Comparison of ENCODE assay signal across 8 mouse cellular contexts in the genomic region with DNA sequence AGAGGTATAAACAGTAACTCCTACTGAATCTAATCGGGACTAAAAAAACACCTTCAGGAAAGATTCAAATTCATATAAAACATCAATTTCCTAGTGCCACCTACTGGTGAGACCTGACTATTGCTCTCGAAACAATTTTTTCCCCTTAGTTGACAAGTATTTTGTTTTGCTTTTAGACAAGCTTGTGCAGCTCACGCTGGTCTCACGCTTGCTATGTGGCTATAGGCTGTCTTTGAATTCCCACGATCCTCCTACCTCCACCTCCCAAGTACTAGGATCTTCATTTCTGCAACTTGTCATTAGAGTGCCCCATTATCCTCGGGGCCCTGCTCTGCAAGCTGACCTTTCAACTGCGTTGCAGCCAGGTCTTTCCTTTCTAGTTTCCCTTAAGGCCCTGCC. TPM values are rescaled to one million over a fixed set of nuclear protein-coding genes. Genes with fewer than 3 reads are reported as not detected.
DNase-seq lines count a peak whose midpoint lies in the region; ATAC-seq and TF ChIP-seq lines count a peak whose summit lies in the region.

No protein-coding gene starts in this region.

- no peaks in the 10 kb centered on the region for H3K9me3 ChIP-seq in heart, embryonic 14.5 days (ENCODE audit: control insufficient read depth, low read length)
- H3K9me3 ChIP-seq in megakaryocyte, embryonic 14.5 days = no peaks in the 10 kb centered on the region
- H3K9me3 ChIP-seq in stomach, postnatal 0 days (ENCODE audit: control insufficient read depth, low read length) = no peaks in the 10 kb centered on the region

- peak overlapping the region; percentile 82 for H3K4me2 ChIP-seq in heart, embryonic 14.5 days (ENCODE audit: low read length)
- H3K4me2 ChIP-seq in stomach, postnatal 0 days (replicated peaks; ENCODE audit: low read depth) = peak overlapping the region; percentile 63

- no peak; the same call in 1 of the 2 replicates for ATAC-seq in heart, embryonic 14.5 days (ENCODE audit: insufficient number of reproducible peaks, insufficient read depth, low FRiP score, low read depth)
- peak; percentile 57 for ATAC-seq in stomach, postnatal 0 days (ENCODE audit: low FRiP score, low TSS enrichment)

- H3K27me3 ChIP-seq in heart, embryonic 14.5 days (ENCODE audit: control insufficient read depth, insufficient read depth, low read length) = no peaks in the 10 kb centered on the region
- H3K27me3 ChIP-seq in megakaryocyte, embryonic 14.5 days (replicated peaks) = peaks cover 23% of the 10 kb centered on the region
- no peaks in the 10 kb centered on the region for H3K27me3 ChIP-seq in stomach, postnatal 0 days (ENCODE audit: control insufficient read depth, insufficient read depth, low read length)

- WGBS in heart, embryonic 14.5 days = 0% methylated on average over 7 of the region's 7 CpGs
- under 1% methylated on average over 7 of the region's 7 CpGs for WGBS in stomach, postnatal 0 days

- H3K4me1 ChIP-seq in heart, embryonic 14.5 days (ENCODE audit: control insufficient read depth in 2 of 2, insufficient read depth in 2 of 2, low read length in 2 of 2) = peaks cover 3 to 11% of the 10 kb centered on the region in 2 experiments; a peak in 3 of 4 replicates
- H3K4me1 ChIP-seq in megakaryocyte, embryonic 14.5 days = peaks cover 44% of the 10 kb centered on the region
- H3K4me1 ChIP-seq in stomach, postnatal 0 days (replicated peaks; ENCODE audit: control insufficient read depth, insufficient read depth) = no peaks in the 10 kb centered on the region

- peak overlapping the region; percentile 80 to 90 for H3K27ac ChIP-seq in heart, embryonic 14.5 days (replicated peaks in 1 of 2; ENCODE audit: control insufficient read depth in 1 of 2, insufficient read depth in 1 of 2, low read depth in 2 of 2, low read length in 2 of 2)
- peak overlapping the region; percentile 91 for H3K27ac ChIP-seq in stomach, postnatal 0 days (replicated peaks)

- peak; percentile 80 for DNase-seq in embryo, embryonic 10 days (ENCODE audit: low spot score)
- no peak for DNase-seq in embryo, embryonic 9.5 days (ENCODE audit: extremely low spot score)
- DNase-seq in A20 (ENCODE audit: low read depth, low spot score) = peak; percentile 84
- DNase-seq in c-Kit-positive CD71-positive TER-119-positive erythroid progenitor cells, embryonic 14.5 days (ENCODE audit: low spot score) = peak; percentile 72
- DNase-seq in layer of hippocampus, postnatal 10 days (ENCODE audit: low spot score in 2 of 2) = peak; percentile 66 to 74
- DNase-seq in stomach, postnatal 0 days (ENCODE audit: low spot score) = no peak

- TF ChIP-seq EP300 in stomach, postnatal 0 days (optimal IDR thresholded peaks at IDR 0.05) = no peak

- H3K9ac ChIP-seq in heart, embryonic 14.5 days (ENCODE audit: low read length) = peak overlapping the region; percentile 72
- peak overlapping the region; percentile 56 for H3K9ac ChIP-seq in stomach, postnatal 0 days (ENCODE audit: low read length)

- H3K36me3 ChIP-seq in heart, embryonic 14.5 days (ENCODE audit: control insufficient read depth, insufficient read depth, low read length) = no peaks in the 10 kb centered on the region
- peaks cover 7% of the 10 kb centered on the region for H3K36me3 ChIP-seq in megakaryocyte, embryonic 14.5 days (replicated peaks; ENCODE audit: low read length)
- H3K36me3 ChIP-seq in stomach, postnatal 0 days (ENCODE audit: control insufficient read depth, insufficient read depth, low read length) = no peaks in the 10 kb centered on the region

- H3K4me3 ChIP-seq in heart, embryonic 14.5 days (ENCODE audit: control insufficient read depth in 1 of 2, insufficient read depth in 1 of 2, low read depth in 1 of 2, low read length in 2 of 2) = peak overlapping the region; percentile 51 to 76
- H3K4me3 ChIP-seq in megakaryocyte, embryonic 14.5 days (replicated peaks) = peak overlapping the region; percentile 96
- H3K4me3 ChIP-seq in stomach, postnatal 0 days (ENCODE audit: low read depth, low read length) = peak overlapping the region; percentile 46

- peak; percentile 87 for TF ChIP-seq CTCF in stomach, postnatal 0 days (IDR thresholded peaks at IDR 0.05; ENCODE audit: low read depth)

RNA-seq across cellular contexts. Expression of a gene that starts 0.5 kb away (rescaled TPM):
- polyA plus RNA-seq in heart, embryonic 14.5 days (2014; fragmentation: Nextera tagmentation; extraction: Ambion mirVana) = 27.3 and 27.9 TPM in 2 replicates
- 10 to 100 TPM; 36.4 to 40.4 TPM for total RNA-seq in layer of hippocampus, postnatal 10 days (2021)
- polyA plus RNA-seq in megakaryocyte, embryonic 14.5 days (2012; ENCODE audit: insufficient read depth, low replicate concordance) = 1.1 and 1.9 TPM in 2 replicates
- 26.4 and 31.9 TPM in 2 replicates for polyA plus RNA-seq in stomach, postnatal 0 days (2015; fragmentation: Nextera tagmentation; extraction: Ambion mirVana)

RNA-seq across cellular contexts. Expression of a gene that starts 45.4 kb away (rescaled TPM):
- 0.93 and 0.96 TPM in 2 replicates for polyA plus RNA-seq in heart, embryonic 14.5 days (2014; fragmentation: Nextera tagmentation; extraction: Ambion mirVana)
- 1 to 10 TPM; 2.3 TPM for total RNA-seq in layer of hippocampus, postnatal 10 days (2021)
- polyA plus RNA-seq in megakaryocyte, embryonic 14.5 days (2012; ENCODE audit: insufficient read depth, low replicate concordance) = not detected in 2 replicates
- 2.3 and 2.5 TPM in 2 replicates for polyA plus RNA-seq in stomach, postnatal 0 days (2015; fragmentation: Nextera tagmentation; extraction: Ambion mirVana)

Comparison
In these comparisons a context has a peak if more than half of its experiments do, and no peak if none do; other contexts are left out.
1. DNase-seq: peak in embryo, embryonic 10 days (single experiment), A20 (single experiment), c-Kit-positive CD71-positive TER-119-positive erythroid progenitor cells, embryonic 14.5 days (single experiment) and layer of hippocampus, postnatal 10 days (2 of 2); none in embryo, embryonic 9.5 days (single experiment) and stomach, postnatal 0 days (single experiment).
2. H3K4me3 ChIP-seq: peak in every context shown above with its lines; median percentile 96 in megakaryocyte, embryonic 14.5 days; 64 in heart, embryonic 14.5 days; 46 in stomach, postnatal 0 days.